Mouse (Mus musculus) erythroblast, embryonic 14.5 days (primary cell): Measurements from ENCODE around the gene Cfap100.

ENCODE experiments used
- GATA1 ChIP-seq: IDR thresholded peaks from 2 replicates; pipeline ENCODE4 v1.6.1; 2012; ENCODE audit warnings: low read length, inconsistent platforms, mixed read lengths
- TAL1 ChIP-seq: IDR thresholded peaks from 3 replicates; pipeline ENCODE4 v1.6.1; 2012; ENCODE audit warnings: low read length, inconsistent platforms, mixed read lengths

- TF ChIP-seq GATA1 (no peak), TAL1 (no peak)
These were observed 16.7 kb downstream of the Cfap100 start for GRCm38 (mm10) chr6:90411926-90412325.
